Mouse (Mus musculus) A20 (cell line): ENCODE measurements around the gene Arhgef39.

Source experiments
- DNase-seq: peaks from one replicate; pipeline ENCODE4 v3.0.0-alpha.2; 2011; ENCODE audit warnings: low read depth, low spot score

Gene Arhgef39

GRCm38 (mm10) chr4:43507938-43508665, 8.6 kb upstream of the Arhgef39 start:
- no peak for DNase-seq

GRCm38 (mm10) chr4:43506536-43507185, 7.2 kb upstream of the Arhgef39 start, which contains the start of gene Car9:
Car9 (plus strand) TSS chr4:43506966.
- no peak for DNase-seq

GRCm38 (mm10) chr4:43506074-43506473, 6.6 kb upstream of the Arhgef39 start:
- DNase-seq: no peak

- no peak for DNase-seq
Measured at GRCm38 (mm10) chr4:43504269-43504668, 4.8 kb upstream of the Arhgef39 start.

- no peak for DNase-seq
Measured at GRCm38 (mm10) chr4:43503506-43503905, 4.0 kb upstream of the Arhgef39 start.

- DNase-seq: no peak
Measured at GRCm38 (mm10) chr4:43503041-43503440, 3.5 kb upstream of the Arhgef39 start.

GRCm38 (mm10) chr4:43498983-43499382, 512 bp downstream of the Arhgef39 start:
- DNase-seq: no peak

- no peak for DNase-seq
Measured at GRCm38 (mm10) chr4:43497946-43498345, 1.5 kb downstream of the Arhgef39 start.

GRCm38 (mm10) chr4:43497405-43497804, 2.1 kb downstream of the Arhgef39 start:
- DNase-seq: no peak

- no peak for DNase-seq
Measured at GRCm38 (mm10) chr4:43496587-43496986, 2.9 kb downstream of the Arhgef39 start.

GRCm38 (mm10) chr4:43493846-43494240, 5.7 kb downstream of the Arhgef39 start:
- DNase-seq: peak; percentile 71

- DNase-seq: peak; percentile 97
Measured at GRCm38 (mm10) chr4:43493186-43493845, 6.2 kb downstream of the Arhgef39 start.

GRCm38 (mm10) chr4:43492821-43493185, 6.7 kb downstream of the Arhgef39 start, which contains the start of gene Ccdc107:
Ccdc107 (plus strand) TSS chr4:43492900.
- peak; percentile 96 for DNase-seq

GRCm38 (mm10) chr4:43492101-43492820, 7.2 kb downstream of the Arhgef39 start:
- DNase-seq: no peak

GRCm38 (mm10) chr4:43490801-43491200, 8.7 kb downstream of the Arhgef39 start:
- DNase-seq: no peak

- DNase-seq: no peak
Measured at GRCm38 (mm10) chr4:43489611-43490010, 9.9 kb downstream of the Arhgef39 start.

GRCm38 (mm10) chr4:43485666-43486065, 13.8 kb downstream of the Arhgef39 start:
- peak; percentile 41 for DNase-seq

GRCm38 (mm10) chr4:43483535-43484091, 15.9 kb downstream of the Arhgef39 start, which contains the start of gene Sit1:
Sit1 (minus strand) TSS chr4:43483734.
- DNase-seq: peak; percentile 58

- no peak for DNase-seq
Measured at GRCm38 (mm10) chr4:43482591-43482990, 16.9 kb downstream of the Arhgef39 start.

- no peak for DNase-seq
Measured at GRCm38 (mm10) chr4:43481894-43482456, 17.5 kb downstream of the Arhgef39 start.

- no peak for DNase-seq
Measured at GRCm38 (mm10) chr4:43480985-43481384, 18.5 kb downstream of the Arhgef39 start.
